Mouse (Mus musculus): ENCODE results near the gene Mroh2a. TPM values are rescaled to one million over a fixed set of nuclear protein-coding genes. Genes with fewer than 3 reads are reported as not detected.

The Mroh2a gene
- total RNA-seq, 2 experiments from 2014 or later, result 0.33 to 0.51 TPM

- no peak for DNase-seq (ENCODE audit: low spot score in 2 of 2)
Observed at GRCm38 (mm10) chr1:88258361-88258760, 31.6 kb downstream of the Mroh2a start.

GRCm38 (mm10) chr1:88258881-88259642 is 32.3 kb downstream of the Mroh2a start:
- no peak for DNase-seq (ENCODE audit: low spot score in 2 of 2)

- DNase-seq (ENCODE audit: low spot score in 2 of 2), result no peak
Observed at GRCm38 (mm10) chr1:88259643-88260024, 32.8 kb downstream of the Mroh2a start.

- DNase-seq (ENCODE audit: low spot score in 2 of 2), result no peak
Observed at GRCm38 (mm10) chr1:88260114-88260513, 33.3 kb downstream of the Mroh2a start.

- no peak for DNase-seq (ENCODE audit: low spot score in 2 of 2)
Observed at GRCm38 (mm10) chr1:88260604-88261377, 34.0 kb downstream of the Mroh2a start.

GRCm38 (mm10) chr1:88261706-88262105 is 34.9 kb downstream of the Mroh2a start:
- no peak for DNase-seq (ENCODE audit: low spot score in 2 of 2)

- DNase-seq (ENCODE audit: low spot score in 2 of 2), result peak; percentile 72 to 73
Observed at GRCm38 (mm10) chr1:88262255-88262654, 35.5 kb downstream of the Mroh2a start.

- DNase-seq (ENCODE audit: low spot score in 2 of 2), result no peak
Observed at GRCm38 (mm10) chr1:88262961-88263360, 36.2 kb downstream of the Mroh2a start.

- DNase-seq (ENCODE audit: low spot score in 2 of 2), result no peak
Observed at GRCm38 (mm10) chr1:88263778-88264177, 37.0 kb downstream of the Mroh2a start.

GRCm38 (mm10) chr1:88264237-88264868 is 37.6 kb downstream of the Mroh2a start:
- no peak for DNase-seq (ENCODE audit: low spot score in 2 of 2)

GRCm38 (mm10) chr1:88264869-88265240 is 38.1 kb downstream of the Mroh2a start:
- DNase-seq (ENCODE audit: low spot score in 2 of 2), result no peak

GRCm38 (mm10) chr1:88266123-88266522 is 39.3 kb downstream of the Mroh2a start:
- no peak for DNase-seq (ENCODE audit: low spot score in 2 of 2)

GRCm38 (mm10) chr1:88267489-88267888 is 40.7 kb downstream of the Mroh2a start:
- no peak for DNase-seq (ENCODE audit: low spot score in 2 of 2)

- no peak for DNase-seq (ENCODE audit: low spot score in 2 of 2)
Observed at GRCm38 (mm10) chr1:88268070-88268469, 41.3 kb downstream of the Mroh2a start.

- DNase-seq (ENCODE audit: low spot score in 2 of 2), result no peak
Observed at GRCm38 (mm10) chr1:88269539-88270309, 42.9 kb downstream of the Mroh2a start.

- peak in 1 of 2 experiments; percentile 25 for DNase-seq (ENCODE audit: low spot score in 2 of 2)
Observed at GRCm38 (mm10) chr1:88272851-88273250, 46.1 kb downstream of the Mroh2a start.

- DNase-seq (ENCODE audit: low spot score in 2 of 2), result peak in 1 of 2 experiments; percentile 26
Observed at GRCm38 (mm10) chr1:88273326-88273725, 46.5 kb downstream of the Mroh2a start.

GRCm38 (mm10) chr1:88273832-88274231 is 47.0 kb downstream of the Mroh2a start:
- DNase-seq (ENCODE audit: low spot score in 2 of 2), result no peak

GRCm38 (mm10) chr1:88274371-88275077 is 47.7 kb downstream of the Mroh2a start:
- peak in 1 of 2 experiments; percentile 18 for DNase-seq (ENCODE audit: low spot score in 2 of 2)

GRCm38 (mm10) chr1:88275078-88275680 is 48.4 kb downstream of the Mroh2a start:
- no peak for DNase-seq (ENCODE audit: low spot score in 2 of 2)
